Mouse (Mus musculus) thymus, adult 2 months (tissue): ENCODE measurements around the gene Mrpl4. TPM values are rescaled to one million over a fixed set of nuclear protein-coding genes. Genes with fewer than 3 reads are reported as not detected.
"Not testable (repeated sequence)": the region's sequence is repeated elsewhere in the genome, so short reads cannot be mapped to it uniquely, and the experiment has no call there.

Source experiments
- DNase-seq: peaks from one replicate; pipeline ENCODE4 v3.0.0; 2021
- H3K27ac ChIP-seq: fragments of 200-500 bp; 2 replicates; pipeline ENCODE4 v1.5.1; 2012; ENCODE audit warnings: low read length, control low read depth; ENCODE audit not compliant: control insufficient read depth, insufficient read depth
- H3K27me3 ChIP-seq: fragments of 200-500 bp; 2 replicates; pipeline ENCODE4 v1.6.1; 2012; ENCODE audit warnings: mild to moderate bottlenecking, low read length, moderate library complexity, mixed read lengths; ENCODE audit not compliant: control insufficient read depth, insufficient read depth
- H3K36me3 ChIP-seq: fragments of 200-500 bp; 2 replicates; pipeline ENCODE4 v1.6.1; 2012; ENCODE audit warnings: mild to moderate bottlenecking, low read length, moderate library complexity; ENCODE audit not compliant: control insufficient read depth, insufficient read depth
- H3K4me1 ChIP-seq: fragments of 200-500 bp; replicated peaks from 2 replicates; pipeline ENCODE4 v1.6.1; 2012; ENCODE audit warnings: low read length; ENCODE audit not compliant: control insufficient read depth, insufficient read depth
- H3K4me3 ChIP-seq: fragments of 200-500 bp; 2 replicates; pipeline ENCODE4 v1.5.1; 2012; ENCODE audit warnings: mild to moderate bottlenecking, low read length, control low read depth, moderate library complexity; ENCODE audit not compliant: control insufficient read depth, insufficient read depth
- CTCF ChIP-seq: fragments of 200-500 bp; IDR thresholded peaks from 2 replicates; pipeline ENCODE4 v1.5.1; 2012; ENCODE audit warnings: mild to moderate bottlenecking, control low read depth, low read length, moderate library complexity, borderline replicate concordance; ENCODE audit not compliant: control insufficient read depth, poor library complexity, insufficient read depth; ENCODE audit errors: extremely low read depth
- POLR2A ChIP-seq: fragments of 200-500 bp; IDR thresholded peaks from 2 replicates; pipeline ENCODE4 v1.6.1; 2012; ENCODE audit warnings: mild to moderate bottlenecking, low read length, control low read depth, moderate library complexity; ENCODE audit not compliant: control insufficient read depth, poor library complexity, insufficient read depth; ENCODE audit errors: extremely low read depth
- WGBS: fragments of 180-500 bp; shearing (Covaris S2); methylation state at CpG from one replicate; pipeline ENCODE4 v1.1.7; 2018; 5-methylcytosine and 5-hydroxymethylcytosine counted together
- polyA plus RNA-seq: library from polyadenylated mRNA; depleted of rRNA; stranded (reverse); fragments of >200 nt; gene quantifications from 2 replicates; pipeline ENCODE4 v1.2.3, GENCODE M21; 2012; rRNA removed

The Mrpl4 gene
- polyA plus RNA-seq, 1 experiment = 125 TPM

- H3K36me3 ChIP-seq = no peaks in the 10 kb centered on the region
- TF ChIP-seq CTCF (no peak), POLR2A (no peak)
- no peak for DNase-seq
- peaks cover 23% of the 10 kb centered on the region for H3K27me3 ChIP-seq
- H3K4me1 ChIP-seq = no peaks in the 10 kb centered on the region; the same call in 1 of the 2 replicates
- no peak overlapping the region for H3K27ac ChIP-seq
- H3K4me3 ChIP-seq = no peak overlapping the region
- WGBS = 81% methylated on average over 3 of the region's 3 CpGs
These were observed 37.2 kb downstream of the Mrpl4 start for GRCm38 (mm10) chr9:21039779-21040178.

GRCm38 (mm10) chr9:21041308-21041707 lies 38.8 kb downstream of the Mrpl4 start:
- Histone ChIP-seq H3K27ac (no peak overlapping the region), H3K4me1 (no peaks in the 10 kb centered on the region; the same call in 1 of the 2 replicates), H3K4me3 (no peak overlapping the region), H3K27me3 (peaks cover 13% of the 10 kb centered on the region; the same call in 1 of the 2 replicates), H3K36me3 (no peaks in the 10 kb centered on the region)
- TF ChIP-seq POLR2A = no peak
- no peak for TF ChIP-seq CTCF
- 74% methylated on average over 4 of the region's 4 CpGs for WGBS
- DNase-seq = no peak

- no peak for TF ChIP-seq POLR2A
- no peak for TF ChIP-seq CTCF
- peaks cover under 1% of the 10 kb centered on the region; the same call in 1 of the 2 replicates for H3K27me3 ChIP-seq
- DNase-seq = no peak
- no peaks in the 10 kb centered on the region for H3K36me3 ChIP-seq
- no peaks in the 10 kb centered on the region for H3K4me1 ChIP-seq
- WGBS = 85% methylated on average over 4 of the region's 4 CpGs
- H3K27ac ChIP-seq = no peak overlapping the region
- H3K4me3 ChIP-seq = no peak overlapping the region
These were observed 41.0 kb downstream of the Mrpl4 start for GRCm38 (mm10) chr9:21043563-21043962.

- not testable (repeated sequence) for H3K4me3 ChIP-seq, H3K27me3 ChIP-seq, DNase-seq, H3K36me3 ChIP-seq, H3K4me1 ChIP-seq, H3K27ac ChIP-seq
- WGBS = 84% methylated on average over 1 of the region's 1 CpGs
These were observed 42.2 kb downstream of the Mrpl4 start for GRCm38 (mm10) chr9:21044785-21045184.

- no peak overlapping the region for H3K27ac ChIP-seq
- H3K4me3 ChIP-seq = no peak overlapping the region
- no peaks in the 10 kb centered on the region for H3K4me1 ChIP-seq
- DNase-seq = no peak
- H3K27me3 ChIP-seq = no peaks in the 10 kb centered on the region; the same call in 1 of the 2 replicates
- no peak for TF ChIP-seq CTCF
- no peak for TF ChIP-seq POLR2A
- H3K36me3 ChIP-seq = no peaks in the 10 kb centered on the region
- WGBS = 81% methylated on average over 3 of the region's 3 CpGs
These were observed 42.7 kb downstream of the Mrpl4 start for GRCm38 (mm10) chr9:21045235-21045634.

- Histone ChIP-seq H3K27ac (no peak overlapping the region), H3K4me1 (no peaks in the 10 kb centered on the region), H3K27me3 (no peaks in the 10 kb centered on the region), H3K36me3 (no peaks in the 10 kb centered on the region), H3K4me3 (no peak overlapping the region)
- DNase-seq = no peak
- WGBS = 85% methylated on average over 10 of the region's 10 CpGs
- no peak for TF ChIP-seq CTCF
- TF ChIP-seq POLR2A = no peak
These were observed 49.0 kb downstream of the Mrpl4 start for GRCm38 (mm10) chr9:21051578-21051977.

Other genes with a start within 250 kb of the Mrpl4 start
- 3.1 and 4.3 TPM in 2 replicates for gene Col5a3, start 187.7 kb upstream of the Mrpl4 start, polyA plus RNA-seq
- not detected in 2 replicates for gene Rdh8, start 184.2 kb upstream of the Mrpl4 start, polyA plus RNA-seq
- gene A230050P20Rik, start 134.1 kb upstream of the Mrpl4 start, polyA plus RNA-seq = 93.1 and 103 TPM in 2 replicates
- 8.7 and 8.8 TPM in 2 replicates for gene Angptl6, start 123.0 kb upstream of the Mrpl4 start, polyA plus RNA-seq
- gene Ppan, start 114.6 kb upstream of the Mrpl4 start, polyA plus RNA-seq = 121 and 140 TPM in 2 replicates
- 137 and 140 TPM in 2 replicates for gene Eif3g, start 104.1 kb upstream of the Mrpl4 start, polyA plus RNA-seq
- gene Dnmt1, start 42.9 kb upstream of the Mrpl4 start, polyA plus RNA-seq = 142 and 194 TPM in 2 replicates
- gene S1pr2, start 26.0 kb upstream of the Mrpl4 start, polyA plus RNA-seq = 11.0 and 11.2 TPM in 2 replicates
- gene Icam1, start 13.2 kb downstream of the Mrpl4 start, polyA plus RNA-seq = 78.1 and 90.8 TPM in 2 replicates
- 0.26 and 0.71 TPM in 2 replicates for gene Icam4, start 26.6 kb downstream of the Mrpl4 start, polyA plus RNA-seq
- gene Icam5, start 29.3 kb downstream of the Mrpl4 start, polyA plus RNA-seq = 0.63 and 1.0 TPM in 2 replicates
- 0.79 and 1.1 TPM in 2 replicates for gene Zglp1, start 64.4 kb downstream of the Mrpl4 start, polyA plus RNA-seq
- gene Gm49373, start 70.4 kb downstream of the Mrpl4 start, polyA plus RNA-seq = 0.47 and 0.48 TPM in 2 replicates
- 52.0 and 67.8 TPM in 2 replicates for gene Fdx1l, start 70.9 kb downstream of the Mrpl4 start, polyA plus RNA-seq
- gene Gm38431, start 89.3 kb downstream of the Mrpl4 start, polyA plus RNA-seq = 13.5 and 18.0 TPM in 2 replicates
- gene Raver1, start 89.3 kb downstream of the Mrpl4 start, polyA plus RNA-seq = 229 and 270 TPM in 2 replicates
- 50.7 and 51.1 TPM in 2 replicates for gene Tyk2, start 128.5 kb downstream of the Mrpl4 start, polyA plus RNA-seq
- 91.1 and 92.5 TPM in 2 replicates for gene Cdc37, start 147.2 kb downstream of the Mrpl4 start, polyA plus RNA-seq
- gene Pde4a, start 163.0 kb downstream of the Mrpl4 start, polyA plus RNA-seq = 6.1 and 6.8 TPM in 2 replicates
- gene Keap1, start 236.6 kb downstream of the Mrpl4 start, polyA plus RNA-seq = 115 and 122 TPM in 2 replicates
- 0.70 and 0.78 TPM in 2 replicates for gene S1pr5, start 245.7 kb downstream of the Mrpl4 start, polyA plus RNA-seq